Mouse (Mus musculus) lung, embryonic 15.5 days (tissue): Measurements from ENCODE around the gene Guca1b. TPM values are rescaled to one million over a fixed set of nuclear protein-coding genes. Genes with fewer than 3 reads are reported as not detected.
A peak's percentile ranks its signal among the peaks of the same experiment; 100 is the strongest.
"Not testable (repeated sequence)": the region's sequence is repeated elsewhere in the genome, so short reads cannot be mapped to it uniquely, and the experiment has no call there.

Experiments
- ATAC-seq: fragments of 200-750 bp; cut with Nextera tagmentation; 2 replicates; pipeline ENCODE4 v1.8.0; 2017; ENCODE audit warnings: moderate number of reproducible peaks, borderline replicate concordance; ENCODE audit not compliant: low FRiP score, low TSS enrichment; ENCODE audit errors: extremely low read depth
- H3K27ac ChIP-seq: fragments of 300-500 bp; sonication (generic); 2 replicates; pipeline ENCODE4 v1.5.1; 2015; ENCODE audit warnings: moderate library complexity, mild to moderate bottlenecking, inconsistent platforms
- H3K27me3 ChIP-seq: fragments of 300-500 bp; sonication (generic); 2 replicates; pipeline ENCODE4 v1.6.1; 2015; ENCODE audit warnings: inconsistent platforms
- H3K36me3 ChIP-seq: fragments of 300-500 bp; sonication (generic); 2 replicates; pipeline ENCODE4 v1.6.1; 2015; ENCODE audit warnings: inconsistent platforms
- H3K4me1 ChIP-seq: fragments of 300-500 bp; sonication (generic); 2 replicates; pipeline ENCODE4 v1.6.1; 2015; ENCODE audit warnings: inconsistent platforms
- H3K4me2 ChIP-seq: fragments of 300-500 bp; sonication (generic); 2 replicates; pipeline ENCODE4 v1.6.1; 2015; ENCODE audit warnings: inconsistent platforms, mild to moderate bottlenecking, moderate library complexity
- H3K4me3 ChIP-seq: fragments of 300-500 bp; sonication (generic); 2 replicates; pipeline ENCODE4 v1.5.1; 2015; ENCODE audit warnings: mild to moderate bottlenecking, inconsistent platforms
- H3K9ac ChIP-seq: fragments of 300-500 bp; sonication (generic); 2 replicates; pipeline ENCODE4 v1.6.1; 2015; ENCODE audit warnings: inconsistent platforms
- H3K9me3 ChIP-seq: fragments of 300-500 bp; sonication (generic); 2 replicates; pipeline ENCODE4 v1.6.1; 2016; ENCODE audit warnings: inconsistent platforms
- WGBS: fragments of 180-500 bp; shearing (Covaris S2); methylation state at CpG from one replicate; pipeline ENCODE4 v1.1.7; 2015; 5-methylcytosine and 5-hydroxymethylcytosine counted together
- polyA plus RNA-seq: library from polyadenylated mRNA; unstranded; fragments of >200 nt; fragmentation: Nextera tagmentation; extraction: Ambion mirVana; gene quantifications from 2 replicates; pipeline ENCODE4 v1.2.1, GENCODE M21; 2015

Gene Guca1b
- polyA plus RNA-seq, 1 experiment from 2014 or later: 0.87 TPM

DNA sequence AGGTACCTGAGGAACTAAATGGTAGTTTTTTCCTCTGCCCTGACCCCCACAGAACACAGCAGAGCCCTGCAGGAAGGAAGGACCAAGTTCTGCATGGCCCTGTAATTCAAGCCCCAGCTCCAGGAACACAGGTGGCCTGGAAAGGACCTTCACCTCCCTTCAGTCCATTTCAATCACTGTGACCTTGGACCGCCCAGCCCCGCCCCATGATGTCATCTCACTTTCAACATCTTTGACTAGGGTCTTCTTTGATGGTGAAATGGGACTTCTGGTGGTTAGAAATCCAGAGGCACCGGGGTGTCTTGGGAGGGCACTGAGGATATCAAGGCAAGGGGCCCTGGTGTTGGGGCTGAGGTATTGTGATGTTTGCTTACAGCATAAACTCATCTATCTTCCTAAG lies 36.4 kb downstream of the Guca1b start:
- Histone ChIP-seq H3K9ac (no peak overlapping the region), H3K4me1 (peaks cover 8% of the 10 kb centered on the region), H3K4me2 (no peak overlapping the region), H3K36me3 (no peaks in the 10 kb centered on the region), H3K27me3 (no peaks in the 10 kb centered on the region), H3K27ac (no peak overlapping the region), H3K9me3 (no peaks in the 10 kb centered on the region), H3K4me3 (no peak overlapping the region)
- 67% methylated on average over 3 of the region's 3 CpGs for WGBS
- no peak for ATAC-seq

DNA sequence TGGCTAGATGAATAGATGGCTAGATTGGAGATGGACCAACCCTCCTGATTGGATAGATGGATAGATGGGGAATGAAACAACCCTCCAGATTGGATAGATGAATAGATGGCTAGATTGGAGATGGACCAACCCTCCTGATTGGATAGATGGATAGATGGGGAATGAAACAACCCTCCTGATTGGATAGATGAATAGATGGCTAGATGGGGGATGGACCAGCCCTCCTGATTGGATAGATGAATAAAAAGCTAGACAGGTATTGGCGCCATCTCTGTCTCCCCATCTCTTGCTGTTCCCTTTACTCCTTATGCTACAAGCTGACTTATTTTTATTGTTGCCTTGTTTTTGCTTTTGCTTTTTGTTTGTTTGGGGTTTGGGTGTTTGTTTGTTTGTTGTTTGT lies 37.4 kb downstream of the Guca1b start:
- H3K4me2 ChIP-seq, H3K9me3 ChIP-seq, H3K4me3 ChIP-seq, ATAC-seq, H3K36me3 ChIP-seq, H3K4me1 ChIP-seq, H3K27me3 ChIP-seq, H3K9ac ChIP-seq, H3K27ac ChIP-seq: not testable (repeated sequence)
- WGBS: 81% methylated on average over 1 of the region's 1 CpGs

DNA sequence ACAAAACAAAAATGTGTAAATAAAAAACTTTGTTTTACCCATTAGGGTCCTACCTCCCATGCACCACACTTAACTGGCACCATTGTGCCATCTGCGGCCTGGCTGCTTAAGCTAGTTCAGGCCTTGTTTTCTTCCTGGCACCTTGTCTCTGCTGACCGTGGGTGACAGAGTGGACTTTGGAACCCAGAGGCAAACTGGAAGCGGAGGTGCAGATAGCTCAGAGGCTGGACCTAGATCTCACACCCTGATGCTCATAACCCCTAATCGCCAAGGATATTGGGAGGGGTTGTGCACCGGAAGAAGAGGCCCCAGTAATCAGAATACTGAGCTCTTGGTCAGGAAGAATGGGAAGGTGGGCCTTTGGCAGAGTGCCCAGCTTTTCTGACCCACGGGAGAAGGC lies 39.0 kb downstream of the Guca1b start:
- H3K27me3 ChIP-seq: no peaks in the 10 kb centered on the region

DNA sequence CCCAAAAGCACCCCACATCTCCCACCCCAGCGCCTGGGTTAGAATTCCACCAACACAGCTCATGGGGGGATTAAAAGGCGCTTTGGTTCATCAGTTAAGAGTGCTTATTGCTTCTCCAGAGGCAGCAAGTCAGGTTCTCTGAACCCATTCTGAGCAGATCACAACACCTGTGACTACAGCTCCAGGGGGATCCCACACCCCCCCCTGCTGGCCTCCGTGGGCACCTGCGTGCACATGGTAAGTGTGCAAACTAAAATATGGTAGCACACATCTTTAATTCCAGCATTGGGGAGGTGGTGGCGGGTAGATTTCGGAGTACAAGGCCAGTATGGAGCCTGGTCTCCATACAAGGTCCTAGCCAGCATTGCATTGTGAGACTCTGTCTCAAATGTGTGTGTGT lies 42.1 kb downstream of the Guca1b start:
- H3K9me3 ChIP-seq: no peaks in the 10 kb centered on the region
- no peak overlapping the region for H3K4me2 ChIP-seq
- H3K27ac ChIP-seq: no peak overlapping the region
- ATAC-seq: no peak
- H3K9ac ChIP-seq: no peak overlapping the region
- no peaks in the 10 kb centered on the region; the same call in 1 of the 2 replicates for H3K27me3 ChIP-seq
- 67% methylated on average over 6 of the region's 6 CpGs for WGBS
- peaks cover 19% of the 10 kb centered on the region for H3K4me1 ChIP-seq
- H3K4me3 ChIP-seq: no peak overlapping the region
- no peaks in the 10 kb centered on the region for H3K36me3 ChIP-seq

More for the DNA sequence above, 39.0 kb downstream of the Guca1b start:
- Histone ChIP-seq H3K36me3 (no peaks in the 10 kb centered on the region), H3K4me3 (no peak overlapping the region), H3K9ac (no peak overlapping the region), H3K9me3 (no peaks in the 10 kb centered on the region), H3K4me1 (peaks cover 16% of the 10 kb centered on the region), H3K27ac (0 out of 2 replicates have a peak overlapping the region, but pooled peaks have one; percentile 24), H3K4me2 (no peak overlapping the region)
- ATAC-seq: no peak
- 56% methylated on average over 6 of the region's 6 CpGs for WGBS

DNA sequence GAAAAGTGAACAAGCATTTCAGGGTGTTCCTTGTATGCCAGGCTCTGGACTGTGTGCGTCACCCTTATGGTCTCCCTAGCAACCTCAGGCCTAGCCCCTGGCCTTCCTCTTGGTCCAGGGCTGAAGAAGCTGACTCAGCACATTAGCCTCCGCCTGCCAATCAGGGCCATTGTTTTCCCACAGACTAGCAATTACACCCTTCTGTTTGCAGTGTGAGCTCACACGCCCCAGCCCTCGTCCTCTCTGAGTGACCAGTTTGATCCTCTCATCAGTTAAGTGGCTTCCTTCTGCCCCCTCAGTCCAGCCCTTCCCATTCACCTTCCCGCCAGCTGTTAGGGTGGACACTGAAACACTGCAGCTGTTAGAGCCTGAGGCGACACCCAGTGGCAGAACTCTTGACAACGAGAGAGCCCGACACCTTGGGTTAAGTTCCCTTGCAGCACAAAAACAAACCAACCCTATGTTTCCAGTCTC lies 43.7 kb downstream of the Guca1b start:
- no peak overlapping the region for H3K27ac ChIP-seq
- WGBS: 3% methylated on average over 8 of the region's 8 CpGs
- H3K9ac ChIP-seq: no peak overlapping the region
- peak; percentile 75 for ATAC-seq
- no peaks in the 10 kb centered on the region; the same call in 1 of the 2 replicates for H3K27me3 ChIP-seq
- no peak overlapping the region for H3K4me3 ChIP-seq
- no peaks in the 10 kb centered on the region for H3K36me3 ChIP-seq
- peaks cover 19% of the 10 kb centered on the region for H3K4me1 ChIP-seq
- H3K4me2 ChIP-seq: peak overlapping the region; percentile 42
- H3K9me3 ChIP-seq: no peaks in the 10 kb centered on the region

DNA sequence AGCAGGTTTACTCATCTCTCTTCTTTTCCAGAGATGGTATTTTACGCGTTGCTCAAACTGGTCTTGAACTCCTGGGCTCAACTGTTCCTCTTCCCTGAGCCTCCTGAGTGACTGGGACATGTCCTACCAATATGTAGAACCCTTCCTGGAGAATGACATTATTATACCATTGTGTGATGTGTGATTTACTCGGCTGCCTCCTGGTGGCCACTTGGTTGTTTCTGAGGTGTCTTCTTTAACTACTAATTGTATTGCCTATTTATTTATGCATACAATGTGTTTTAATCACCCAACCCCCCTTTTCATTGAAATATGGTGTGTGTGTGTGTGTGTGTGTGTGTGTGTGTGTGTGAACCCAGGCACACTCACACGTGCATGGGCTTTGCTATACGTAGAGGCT lies 45.6 kb downstream of the Guca1b start:
- no peak for ATAC-seq
- peaks cover 5% of the 10 kb centered on the region; the same call in 1 of the 2 replicates for H3K27me3 ChIP-seq
- no peak overlapping the region for H3K9ac ChIP-seq
- no peaks in the 10 kb centered on the region for H3K9me3 ChIP-seq
- no peak overlapping the region for H3K4me2 ChIP-seq
- 62% methylated on average over 5 of the region's 5 CpGs for WGBS
- H3K4me3 ChIP-seq: no peak overlapping the region
- no peaks in the 10 kb centered on the region for H3K36me3 ChIP-seq
- H3K27ac ChIP-seq: no peak overlapping the region
- H3K4me1 ChIP-seq: peaks cover 11% of the 10 kb centered on the region

DNA sequence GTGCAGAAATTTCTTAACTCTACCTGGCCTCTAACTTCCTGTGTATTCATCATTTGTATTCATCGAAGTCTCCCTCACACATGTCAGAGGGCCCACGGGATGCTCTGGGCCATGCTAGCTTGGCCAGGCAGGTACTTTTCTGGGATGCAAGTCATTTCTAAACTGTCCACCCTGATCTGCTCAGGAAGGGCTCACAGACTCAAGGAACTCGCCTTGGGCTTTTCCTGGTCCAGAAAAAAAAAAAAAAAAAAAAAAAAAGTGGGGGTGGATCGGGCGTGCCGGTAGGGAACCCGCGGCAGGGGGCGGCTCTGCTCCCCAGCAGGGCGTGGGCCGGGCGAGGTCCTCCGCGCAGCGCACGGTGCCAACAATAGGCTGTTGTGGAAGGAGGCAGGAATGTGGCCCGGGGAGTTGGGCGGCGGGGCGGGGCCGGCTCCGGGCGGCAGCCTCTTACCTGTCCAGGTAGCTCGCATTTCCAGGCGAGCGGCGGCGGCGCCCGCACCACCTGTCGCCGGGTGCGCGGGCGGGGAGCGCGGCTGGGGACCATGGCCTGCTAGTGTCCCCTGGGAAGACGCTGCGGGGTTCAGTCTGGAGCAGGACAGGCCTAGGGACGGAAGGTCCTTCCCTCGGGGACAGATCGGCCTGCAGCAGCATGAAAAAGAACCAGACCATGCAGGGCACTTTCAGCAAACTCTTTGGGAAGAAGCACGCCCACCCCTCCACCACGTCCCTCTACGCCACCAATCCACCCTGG lies 51.1 kb downstream of the Guca1b start, which contains the start of gene AI661453:
TSS of gene AI661453 (plus strand) at position 460 of the 751 bp plus-strand sequence.
- peak; percentile 87 for ATAC-seq
- Histone ChIP-seq H3K4me1 (peaks cover 39% of the 10 kb centered on the region), H3K9me3 (no peaks in the 10 kb centered on the region), H3K9ac (peak within 1 kb of the TSS; percentile 53), H3K27me3 (peaks cover 27% of the 10 kb centered on the region), H3K4me3 (peak within 1 kb of the TSS; percentile 52), H3K27ac (peak within 1 kb of the TSS; percentile 70), H3K36me3 (no peaks in the 10 kb centered on the region), H3K4me2 (peak within 1 kb of the TSS; percentile 85)
- WGBS: 2% methylated on average over 44 of the region's 45 CpGs

DNA sequence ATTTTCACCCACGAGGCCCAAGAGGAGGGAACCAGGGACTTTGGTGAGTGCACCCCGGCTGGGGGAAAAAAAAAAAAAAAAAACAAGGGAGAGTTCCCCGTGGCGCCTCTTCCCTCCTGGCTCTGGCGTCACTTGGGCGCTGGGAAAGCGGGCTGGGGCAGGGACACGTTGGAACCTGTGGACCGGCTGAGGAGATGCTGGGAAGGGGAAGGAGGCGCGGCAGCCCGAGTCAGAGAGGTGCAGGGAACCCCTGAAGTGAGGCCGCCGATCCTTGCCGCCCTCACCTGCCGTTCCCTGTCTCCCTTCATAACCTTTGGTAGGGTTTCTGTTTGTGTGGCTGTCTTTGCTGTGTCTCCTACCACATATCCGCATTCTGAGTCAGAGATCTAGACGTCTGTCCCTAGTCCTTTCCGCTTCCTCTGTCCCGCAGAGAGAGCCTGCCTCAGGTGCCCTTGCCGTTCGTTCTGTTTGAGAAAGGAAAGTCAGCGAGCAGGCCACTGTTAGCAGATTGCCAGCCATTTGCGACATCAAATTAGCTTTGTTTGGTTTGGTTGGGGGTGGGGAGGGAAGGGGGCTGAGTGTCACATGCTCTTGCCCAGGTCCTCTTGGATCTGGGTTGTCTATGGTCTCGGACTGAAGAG lies 51.8 kb downstream of the Guca1b start, which contains the start of gene 1700001C19Rik:
TSS of gene 1700001C19Rik (minus strand) at position 470 of the 641 bp plus-strand sequence.
- Histone ChIP-seq H3K9ac (peak within 1 kb of the TSS; percentile 53), H3K36me3 (no peaks in the 10 kb centered on the region), H3K9me3 (no peaks in the 10 kb centered on the region), H3K4me2 (peak within 1 kb of the TSS; percentile 85), H3K27me3 (peaks cover 27% of the 10 kb centered on the region), H3K27ac (peak within 1 kb of the TSS; percentile 70), H3K4me3 (peak within 1 kb of the TSS; percentile 52), H3K4me1 (peaks cover 39% of the 10 kb centered on the region)
- 5% methylated on average over 19 of the region's 25 CpGs for WGBS
- no peak for ATAC-seq

DNA sequence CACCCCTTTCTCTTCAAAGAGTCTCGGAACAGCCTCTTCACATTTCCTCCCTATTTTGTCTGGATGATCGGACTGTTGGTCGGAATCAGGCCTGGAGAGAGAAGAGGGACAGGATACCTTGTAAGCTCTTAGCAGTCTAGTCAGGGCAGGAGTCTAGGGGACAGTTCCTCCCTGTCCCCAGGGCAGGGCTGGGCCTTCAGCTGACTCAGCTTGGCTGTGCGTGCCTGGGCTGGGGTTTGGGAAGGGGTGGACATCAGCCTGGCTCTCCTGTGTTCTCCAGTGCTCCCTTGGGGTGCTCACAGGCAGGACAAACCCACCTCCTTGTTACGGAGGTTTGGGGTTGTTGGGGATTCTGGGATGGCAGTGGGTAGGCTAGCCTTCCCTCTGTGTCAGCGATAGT lies 53.4 kb downstream of the Guca1b start:
- ATAC-seq: no peak
- 60% methylated on average over 6 of the region's 6 CpGs for WGBS
- H3K36me3 ChIP-seq: no peaks in the 10 kb centered on the region
- no peaks in the 10 kb centered on the region for H3K9me3 ChIP-seq
- peak overlapping the region; percentile 11; the same call in 1 of the 2 replicates for H3K9ac ChIP-seq
- peaks cover 27% of the 10 kb centered on the region for H3K27me3 ChIP-seq
- 0 out of 2 replicates have a peak overlapping the region, but pooled peaks have one; percentile 41 for H3K27ac ChIP-seq
- peaks cover 39% of the 10 kb centered on the region for H3K4me1 ChIP-seq
- 0 out of 2 replicates have a peak overlapping the region, but pooled peaks have one; percentile 0 for H3K4me3 ChIP-seq
- peak overlapping the region; percentile 85 for H3K4me2 ChIP-seq

DNA sequence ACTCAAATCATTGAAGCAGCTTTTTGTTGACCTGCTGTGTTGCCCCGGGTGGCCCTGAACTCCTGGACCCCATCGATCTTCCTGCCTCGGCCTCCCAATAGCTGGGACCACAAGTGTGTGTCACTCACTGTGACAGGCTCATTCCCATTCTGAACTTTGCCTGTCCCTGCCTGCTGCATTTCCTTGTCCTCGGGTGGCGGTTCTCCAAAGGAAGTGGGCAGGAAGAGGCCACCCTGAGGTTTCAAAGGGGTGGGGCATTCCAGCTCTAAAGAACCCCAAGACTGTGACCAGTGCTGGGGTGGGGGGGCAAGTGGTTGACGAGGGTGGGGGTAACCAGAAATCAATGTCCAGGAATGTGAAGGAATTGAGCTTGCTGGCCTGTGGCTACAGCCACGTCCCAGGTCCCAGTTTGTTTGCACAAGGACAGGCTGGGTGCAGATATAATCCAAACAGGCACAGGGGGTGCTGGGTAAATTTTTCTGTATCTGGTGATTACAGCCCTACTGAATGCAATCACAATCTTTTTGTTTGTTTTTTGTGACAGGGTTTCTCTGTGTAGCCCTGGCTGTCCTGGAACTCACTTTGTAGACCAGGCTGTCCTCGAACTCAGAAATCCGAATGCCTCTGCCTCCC lies 54.3 kb downstream of the Guca1b start:
- Histone ChIP-seq H3K27me3 (peaks cover 27% of the 10 kb centered on the region), H3K4me3 (no peak overlapping the region), H3K4me1 (peaks cover 42% of the 10 kb centered on the region), H3K9me3 (no peaks in the 10 kb centered on the region), H3K9ac (no peak overlapping the region), H3K4me2 (peak overlapping the region; percentile 85), H3K27ac (peak overlapping the region; percentile 41; the same call in 1 of the 2 replicates), H3K36me3 (no peaks in the 10 kb centered on the region)
- peak; percentile 40; the same call in 1 of the 2 replicates for ATAC-seq
- WGBS: 24% methylated on average over 9 of the region's 9 CpGs

DNA sequence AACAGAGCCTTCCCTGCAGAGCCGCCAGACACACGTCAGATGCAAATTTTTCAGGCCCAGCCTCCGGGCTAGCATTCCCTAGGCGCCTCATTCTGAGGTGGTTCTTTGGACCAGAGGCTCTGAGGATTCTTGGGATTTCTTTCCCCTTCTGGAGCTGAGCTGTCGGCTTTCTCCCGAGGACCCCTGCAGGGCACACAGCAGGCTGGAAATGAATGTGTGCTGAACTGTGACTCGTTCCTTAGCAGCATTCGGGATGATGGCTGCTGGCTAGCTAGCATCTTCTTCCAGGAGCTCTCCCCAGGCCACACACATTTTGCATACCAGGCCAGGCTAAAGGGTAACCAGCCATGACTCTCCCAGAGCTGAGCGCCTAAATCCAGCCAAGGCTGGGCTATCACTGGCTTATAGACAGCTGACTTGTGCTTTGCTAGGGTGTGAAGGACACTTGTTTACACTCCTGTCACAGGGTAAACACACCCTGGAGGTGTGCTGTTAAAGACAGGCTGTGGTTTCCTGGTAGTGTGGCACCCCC lies 55.2 kb downstream of the Guca1b start:
- H3K27me3 ChIP-seq: peaks cover 22% of the 10 kb centered on the region
- no peak for ATAC-seq
- H3K9ac ChIP-seq: no peak overlapping the region
- peaks cover 43% of the 10 kb centered on the region for H3K4me1 ChIP-seq
- 28% methylated on average over 9 of the region's 9 CpGs for WGBS
- no peaks in the 10 kb centered on the region for H3K36me3 ChIP-seq
- no peak overlapping the region for H3K4me3 ChIP-seq
- H3K9me3 ChIP-seq: no peaks in the 10 kb centered on the region
- H3K4me2 ChIP-seq: no peak overlapping the region
- H3K27ac ChIP-seq: no peak overlapping the region
